Mouse (Mus musculus): ENCODE data around the gene Olfr392. TPM values are rescaled to one million over a fixed set of nuclear protein-coding genes. Genes with fewer than 3 reads are reported as not detected.

Gene Olfr392
- polyA plus RNA-seq (2012; rRNA removed): not detected in 2 replicates

- no peaks in the 10 kb centered on the region for H3K4me1 ChIP-seq (ENCODE audit: control insufficient read depth, insufficient read depth, insufficient read length)
- no peak within 1 kb of the TSS for H3K27ac ChIP-seq (ENCODE audit: insufficient read depth, low read length)
- H3K36me3 ChIP-seq (ENCODE audit: control insufficient read depth, insufficient read depth, low read length): no peaks in the 10 kb centered on the region
- H3K4me3 ChIP-seq (ENCODE audit: extremely low read depth, insufficient read depth, insufficient read length): no peak within 1 kb of the TSS
- DNase-seq (ENCODE audit: low read depth in 1 of 2, low spot score in 2 of 2): no peak
- H3K27me3 ChIP-seq (ENCODE audit: control insufficient read depth, insufficient read depth, low read length): no peaks in the 10 kb centered on the region
- WGBS: 89% methylated on average over 1 of the region's 1 CpGs
- no peak for TF ChIP-seq POLR2A (IDR thresholded peaks at IDR 0.05; ENCODE audit: low read depth, low read length)
Measured at GRCm38 (mm10) chr11:73816949-73817348, at the start of gene Olfr392. Olfr392 (minus strand) TSS chr11:73817049.

GRCm38 (mm10) chr11:73851354-73851753 is 34.5 kb upstream of the Olfr392 start, which contains the start of gene Olfr393:
Olfr393 (minus strand) TSS chr11:73851454.
- H3K4me3 ChIP-seq (ENCODE audit: extremely low read depth, insufficient read depth, insufficient read length): no peak within 1 kb of the TSS
- no peak for TF ChIP-seq POLR2A (IDR thresholded peaks at IDR 0.05; ENCODE audit: low read depth, low read length)
- no peak for TF ChIP-seq CTCF (IDR thresholded peaks at IDR 0.05; ENCODE audit: extremely low read depth, insufficient read depth, insufficient read length, insufficient replicate concordance)
- no peaks in the 10 kb centered on the region for H3K4me1 ChIP-seq (ENCODE audit: control insufficient read depth, insufficient read depth, insufficient read length)
- H3K27me3 ChIP-seq (ENCODE audit: control insufficient read depth, insufficient read depth, low read length): no peaks in the 10 kb centered on the region
- H3K36me3 ChIP-seq (ENCODE audit: control insufficient read depth, insufficient read depth, low read length): no peaks in the 10 kb centered on the region
- no peak within 1 kb of the TSS for H3K27ac ChIP-seq (ENCODE audit: insufficient read depth, low read length)
- no peak for DNase-seq (ENCODE audit: low read depth in 1 of 2, low spot score in 2 of 2)

- Histone ChIP-seq H3K27ac (ENCODE audit: insufficient read depth, low read length) (no peak within 1 kb of the TSS), H3K27me3 (ENCODE audit: control insufficient read depth, insufficient read depth, low read length) (no peaks in the 10 kb centered on the region), H3K4me3 (ENCODE audit: extremely low read depth, insufficient read depth, insufficient read length) (no peak within 1 kb of the TSS), H3K36me3 (ENCODE audit: control insufficient read depth, insufficient read depth, low read length) (no peaks in the 10 kb centered on the region), H3K4me1 (ENCODE audit: control insufficient read depth, insufficient read depth, insufficient read length) (no peaks in the 10 kb centered on the region)
- DNase-seq (ENCODE audit: low read depth in 1 of 2, low spot score in 2 of 2): no peak
- WGBS: 15% methylated on average over 1 of the region's 1 CpGs
- TF ChIP-seq CTCF (IDR thresholded peaks at IDR 0.05; ENCODE audit: extremely low read depth, insufficient read depth, insufficient read length, insufficient replicate concordance): no peak
- TF ChIP-seq POLR2A (IDR thresholded peaks at IDR 0.05; ENCODE audit: low read depth, low read length): no peak
Measured at GRCm38 (mm10) chr11:73802952-73803351, 13.9 kb downstream of the Olfr392 start, which contains the start of gene Olfr391-ps. Olfr391-ps (minus strand) TSS chr11:73803052.

- no peak within 1 kb of the TSS for H3K27ac ChIP-seq (ENCODE audit: insufficient read depth, low read length)
- 55% methylated on average over 1 of the region's 1 CpGs for WGBS
- DNase-seq (ENCODE audit: low read depth in 1 of 2, low spot score in 2 of 2): no peak
- no peaks in the 10 kb centered on the region for H3K36me3 ChIP-seq (ENCODE audit: control insufficient read depth, insufficient read depth, low read length)
- H3K4me1 ChIP-seq (ENCODE audit: control insufficient read depth, insufficient read depth, insufficient read length): no peaks in the 10 kb centered on the region
- no peaks in the 10 kb centered on the region for H3K27me3 ChIP-seq (ENCODE audit: control insufficient read depth, insufficient read depth, low read length)
- H3K4me3 ChIP-seq (ENCODE audit: extremely low read depth, insufficient read depth, insufficient read length): no peak within 1 kb of the TSS
- TF ChIP-seq CTCF (IDR thresholded peaks at IDR 0.05; ENCODE audit: extremely low read depth, insufficient read depth, insufficient read length, insufficient replicate concordance) (no peak), POLR2A (IDR thresholded peaks at IDR 0.05; ENCODE audit: low read depth, low read length) (no peak)
Measured at GRCm38 (mm10) chr11:73782664-73783063, 34.2 kb downstream of the Olfr392 start, which contains the start of gene Olfr390. Olfr390 (plus strand) TSS chr11:73782964.

- no peak within 1 kb of the TSS for H3K4me3 ChIP-seq (ENCODE audit: extremely low read depth, insufficient read depth, insufficient read length)
- DNase-seq (ENCODE audit: low read depth in 1 of 2, low spot score in 2 of 2): no peak
- no peak within 1 kb of the TSS for H3K27ac ChIP-seq (ENCODE audit: insufficient read depth, low read length)
- no peaks in the 10 kb centered on the region for H3K27me3 ChIP-seq (ENCODE audit: control insufficient read depth, insufficient read depth, low read length)
- no peak for TF ChIP-seq CTCF (IDR thresholded peaks at IDR 0.05; ENCODE audit: extremely low read depth, insufficient read depth, insufficient read length, insufficient replicate concordance)
- TF ChIP-seq POLR2A (IDR thresholded peaks at IDR 0.05; ENCODE audit: low read depth, low read length): no peak
- no peaks in the 10 kb centered on the region for H3K4me1 ChIP-seq (ENCODE audit: control insufficient read depth, insufficient read depth, insufficient read length)
- WGBS: 96% methylated on average over 1 of the region's 1 CpGs
- no peaks in the 10 kb centered on the region for H3K36me3 ChIP-seq (ENCODE audit: control insufficient read depth, insufficient read depth, low read length)
Measured at GRCm38 (mm10) chr11:73780613-73781012, 36.2 kb downstream of the Olfr392 start, which contains the start of gene Olfr389. Olfr389 (minus strand) TSS chr11:73780713.

Other genes starting within 250 kb of the Olfr392 start
- gene Olfr385, start 224.0 kb downstream of the Olfr392 start, polyA plus RNA-seq (2012; rRNA removed): not detected in 2 replicates
- gene Olfr384, start 218.5 kb downstream of the Olfr392 start, polyA plus RNA-seq (2012; rRNA removed): not detected in 2 replicates
- not detected in 2 replicates for gene Zfp735, start 128.3 kb downstream of the Olfr392 start, polyA plus RNA-seq (2012; rRNA removed)
- not detected in 2 replicates for gene Olfr389, start 36.3 kb downstream of the Olfr392 start, polyA plus RNA-seq (2012; rRNA removed)
- not detected in 2 replicates for gene Olfr390, start 34.1 kb downstream of the Olfr392 start, polyA plus RNA-seq (2012; rRNA removed)
- gene Olfr391-ps, start 14.0 kb downstream of the Olfr392 start, polyA plus RNA-seq (2012; rRNA removed): not detected in 2 replicates
- gene Olfr393, start 34.4 kb upstream of the Olfr392 start, polyA plus RNA-seq (2012; rRNA removed): not detected in 2 replicates
- not detected in 2 replicates for gene Olfr394, start 73.7 kb upstream of the Olfr392 start, polyA plus RNA-seq (2012; rRNA removed)
- not detected in 2 replicates for gene Olfr395, start 92.2 kb upstream of the Olfr392 start, polyA plus RNA-seq (2012; rRNA removed)
- gene Olfr23, start 119.6 kb upstream of the Olfr392 start, polyA plus RNA-seq (2012; rRNA removed): not detected in 2 replicates
- gene Olfr397, start 143.8 kb upstream of the Olfr392 start, polyA plus RNA-seq (2012; rRNA removed): not detected in 2 replicates
- gene Olfr398, start 173.4 kb upstream of the Olfr392 start, polyA plus RNA-seq (2012; rRNA removed): not detected in 2 replicates
- not detected in 2 replicates for gene Olfr139, start 239.5 kb upstream of the Olfr392 start, polyA plus RNA-seq (2012; rRNA removed)
- gene Olfr399, start 239.6 kb upstream of the Olfr392 start, polyA plus RNA-seq (2012; rRNA removed): not detected in 2 replicates